Mouse (Mus musculus): ENCODE results near the gene Itpr1.

- TF ChIP-seq GATA1 (IDR thresholded peaks at IDR 0.05; ENCODE audit: low read length) (no peak), TAL1 (IDR thresholded peaks at IDR 0.05; ENCODE audit: low read length) (no peak)
Measured at GRCm38 (mm10) chr6:108446766-108447165, 233.9 kb downstream of the Itpr1 start.

All from erythroblast, embryonic 14.5 days (primary cell).